Mouse (Mus musculus) liver, embryonic 14.5 days (tissue): ENCODE measurements around the gene Tfdp2. TPM values are rescaled to one million over a fixed set of nuclear protein-coding genes. Genes with fewer than 3 reads are reported as not detected.

Source experiments
- ATAC-seq: fragments of 200-750 bp; cut with Nextera tagmentation; 2 replicates; pipeline ENCODE4 v1.8.0; 2017; ENCODE audit warnings: moderate number of reproducible peaks, mild to moderate bottlenecking, moderate library complexity; ENCODE audit not compliant: insufficient read depth
- DNase-seq, 3 experiments: peaks; one replicate each; pipeline ENCODE4 v3.0.0-alpha.2; 2012 to 2013; ENCODE audit warnings: low read depth in 3 of 3, low spot score in 3 of 3
- H3K27ac ChIP-seq: fragments of 300-500 bp; sonication (generic); 2 replicates; pipeline ENCODE4 v1.5.1; 2014; ENCODE audit warnings: moderate library complexity, mild to moderate bottlenecking, control low read depth, inconsistent platforms
- H3K27me3 ChIP-seq: fragments of 300-500 bp; sonication (generic); 2 replicates; pipeline ENCODE4 v1.6.1; 2014; ENCODE audit warnings: mild to moderate bottlenecking, low read length, moderate library complexity; ENCODE audit not compliant: control insufficient read depth, insufficient read depth
- H3K36me3 ChIP-seq: fragments of 300-500 bp; sonication (generic); replicated peaks from 2 replicates; pipeline ENCODE4 v1.6.1; 2014; ENCODE audit warnings: low read depth; ENCODE audit not compliant: control insufficient read depth, insufficient read depth
- H3K4me1 ChIP-seq, 2 experiments: fragments of 200-500 bp in 1 of 2; fragments of 300-500 bp in 1 of 2; sonication (generic) in 1 of 2; replicated peaks; 2 replicates each; pipeline ENCODE4 v1.6.1; 2012 to 2014; ENCODE audit warnings: antibody characterized with exemption in 1 of 2, inconsistent platforms in 1 of 2, low read length in 1 of 2; ENCODE audit not compliant: control insufficient read depth in 2 of 2, insufficient read depth in 2 of 2
- H3K4me2 ChIP-seq: fragments of 300-500 bp; sonication (generic); 2 replicates; pipeline ENCODE4 v1.6.1; 2014; ENCODE audit warnings: low read depth, mild to moderate bottlenecking, control low read depth, moderate library complexity
- H3K4me3 ChIP-seq, 2 experiments: fragments of 200-500 bp in 1 of 2; fragments of 300-500 bp in 1 of 2; sonication (generic) in 1 of 2; 2 replicates each; pipeline ENCODE4 v1.5.1; 2012 to 2014; ENCODE audit warnings: low read depth in 2 of 2, low read length in 2 of 2, mild to moderate bottlenecking in 2 of 2, control low read depth in 1 of 2, inconsistent platforms in 1 of 2, moderate library complexity in 1 of 2; ENCODE audit not compliant: insufficient read depth in 1 of 2
- H3K9ac ChIP-seq: fragments of 300-500 bp; sonication (generic); replicated peaks from 2 replicates; pipeline ENCODE4 v1.6.1; 2014; ENCODE audit warnings: mild to moderate bottlenecking, control low read depth, moderate library complexity
- H3K9me3 ChIP-seq: fragments of 300-500 bp; sonication (generic); 2 replicates; pipeline ENCODE4 v1.6.1; 2016; ENCODE audit warnings: low read length, mixed read lengths; ENCODE audit not compliant: control insufficient read depth
- CTCF ChIP-seq: IDR thresholded peaks from 2 replicates; pipeline ENCODE4 v1.5.1; 2016; ENCODE audit warnings: antibody characterized with exemption, low read depth, control low read depth
- EP300 ChIP-seq: IDR thresholded peaks from 2 replicates; pipeline ENCODE4 v1.6.1; 2016; ENCODE audit warnings: antibody characterized with exemption, low read depth
- WGBS: fragments of 180-500 bp; shearing (Covaris S2); extraction: QIAGEN DNeasy Blood & Tissue Kit; methylation state at CpG from one replicate; pipeline ENCODE4 v1.1.7; 2014; ENCODE audit not compliant: insufficient replicate concordance; 5-methylcytosine and 5-hydroxymethylcytosine counted together
- polyA plus RNA-seq, 2 experiments: library from polyadenylated mRNA; depleted of rRNA in 1 of 2; stranded (reverse) in 1 of 2; unstranded in 1 of 2; fragments of >200 nt; fragmentation: Nextera tagmentation in 1 of 2; extraction: Ambion mirVana in 1 of 2; gene quantifications; 2 replicates each; pipeline versions ENCODE4 v1.2.1 to v1.2.3; 2012 to 2014

The Tfdp2 gene
- polyA plus RNA-seq, 2 experiments = 43.3 to 101 TPM

GRCm38 (mm10) chr9:96219114-96219669 lies 23.1 kb downstream of the Tfdp2 start:
- 29% methylated on average over 2 of the region's 2 CpGs for WGBS
- TF ChIP-seq CTCF (no peak), EP300 (peak; percentile 46)
- Histone ChIP-seq H3K4me1 (peaks cover 3 to 4% of the 10 kb centered on the region in 2 experiments), H3K27me3 (no peaks in the 10 kb centered on the region), H3K9me3 (no peaks in the 10 kb centered on the region), H3K36me3 (no peaks in the 10 kb centered on the region), H3K4me2 (no peak overlapping the region), H3K9ac (0 out of 2 replicates have a peak overlapping the region, but pooled peaks have one; percentile 21), H3K27ac (peak overlapping the region; percentile 14; the same call in 1 of the 2 replicates), H3K4me3 (no peak overlapping the region)
- DNase-seq (no peak), ATAC-seq (peak; percentile 74; the same call in 1 of the 2 replicates)

- Histone ChIP-seq H3K9ac (no peak overlapping the region), H3K27ac (no peak overlapping the region), H3K4me2 (no peak overlapping the region), H3K27me3 (no peaks in the 10 kb centered on the region), H3K4me1 (peaks cover 3 to 4% of the 10 kb centered on the region in 2 experiments), H3K9me3 (no peaks in the 10 kb centered on the region), H3K4me3 (no peak overlapping the region), H3K36me3 (no peaks in the 10 kb centered on the region)
- ATAC-seq = no peak
- TF ChIP-seq EP300 = no peak
- TF ChIP-seq CTCF = no peak
- no peak for DNase-seq
Observed at GRCm38 (mm10) chr9:96220419-96220818, 24.3 kb downstream of the Tfdp2 start.

- Histone ChIP-seq H3K27me3 (no peaks in the 10 kb centered on the region), H3K9me3 (no peaks in the 10 kb centered on the region), H3K27ac (no peak overlapping the region), H3K9ac (no peak overlapping the region), H3K4me1 (peaks cover 4 to 6% of the 10 kb centered on the region in 2 experiments), H3K4me2 (no peak overlapping the region), H3K36me3 (no peaks in the 10 kb centered on the region), H3K4me3 (no peak overlapping the region)
- WGBS = 76% methylated on average over 2 of the region's 2 CpGs
- TF ChIP-seq CTCF = no peak
- TF ChIP-seq EP300 = no peak
- DNase-seq (no peak), ATAC-seq (no peak)
Observed at GRCm38 (mm10) chr9:96223302-96223701, 27.2 kb downstream of the Tfdp2 start.

- Histone ChIP-seq H3K4me2 (no peak overlapping the region), H3K4me1 (peaks cover 0 to 4% of the 10 kb centered on the region in 2 experiments; a peak in 2 of 4 replicates)
- peak; percentile 50; the same call in 1 of the 2 replicates for ATAC-seq
Observed at GRCm38 (mm10) chr9:96228285-96228684, 32.2 kb downstream of the Tfdp2 start.

GRCm38 (mm10) chr9:96230271-96230670 lies 34.2 kb downstream of the Tfdp2 start:
- peaks cover 0 to 4% of the 10 kb centered on the region in 2 experiments; a peak in 2 of 4 replicates for H3K4me1 ChIP-seq
- H3K27ac ChIP-seq = no peak overlapping the region
- no peak overlapping the region for H3K4me3 ChIP-seq
- DNase-seq = no peak
- H3K4me2 ChIP-seq = no peak overlapping the region
- ATAC-seq = no peak
- H3K36me3 ChIP-seq = no peaks in the 10 kb centered on the region
- no peaks in the 10 kb centered on the region for H3K27me3 ChIP-seq
- no peak overlapping the region for H3K9ac ChIP-seq
- TF ChIP-seq EP300 (no peak), CTCF (no peak)
- no peaks in the 10 kb centered on the region for H3K9me3 ChIP-seq
- 60% methylated on average over 2 of the region's 2 CpGs for WGBS

More at GRCm38 (mm10) chr9:96228285-96228684, 32.2 kb downstream of the Tfdp2 start:
- no peaks in the 10 kb centered on the region for H3K9me3 ChIP-seq
- no peaks in the 10 kb centered on the region for H3K27me3 ChIP-seq
- no peaks in the 10 kb centered on the region for H3K36me3 ChIP-seq
- no peak overlapping the region for H3K27ac ChIP-seq
- H3K4me3 ChIP-seq = no peak overlapping the region
- H3K9ac ChIP-seq = no peak overlapping the region
- no peak for TF ChIP-seq EP300
- TF ChIP-seq CTCF = no peak
- no peak for DNase-seq
